Mouse (Mus musculus): Measurements from ENCODE around the gene Brap. TPM values are rescaled to one million over a fixed set of nuclear protein-coding genes. Genes with fewer than 3 reads are reported as not detected.
"Not testable (repeated sequence)": the region's sequence is repeated elsewhere in the genome, so short reads cannot be mapped to it uniquely, and the experiment has no call there.

Brap gene
- polyA plus RNA-seq (2012; ENCODE audit: insufficient read depth, insufficient read length, missing spikeins): 32.3 and 50.9 TPM in 2 replicates

GRCm38 (mm10) chr5:121660059-121660896 lies at the start of gene Brap, which contains the start of gene Acad10:
Gene Brap (plus strand): TSS chr5:121660563.
Gene Acad10 (minus strand): TSS chr5:121660514.
- peaks cover 11% of the 10 kb centered on the region; the same call in 1 of the 2 replicates for H3K4me1 ChIP-seq (ENCODE audit: control insufficient read depth, insufficient read depth, insufficient read length, low read length)
- peak within 1 kb of the TSS; percentile 90 for H3K4me3 ChIP-seq (ENCODE audit: insufficient read depth, low read depth, low read length)
- H3K27ac ChIP-seq (replicated peaks; ENCODE audit: low read depth, low read length): peak within 1 kb of the TSS; percentile 84

GRCm38 (mm10) chr5:121612036-121612435 lies 48.3 kb upstream of the Brap start:
- no peaks in the 10 kb centered on the region for H3K4me1 ChIP-seq (ENCODE audit: control insufficient read depth, insufficient read depth, insufficient read length, low read length)
- no peak overlapping the region for H3K4me3 ChIP-seq (ENCODE audit: insufficient read depth, low read depth, low read length)
- H3K27ac ChIP-seq (replicated peaks; ENCODE audit: low read depth, low read length): no peak overlapping the region

- H3K4me1 ChIP-seq (ENCODE audit: control insufficient read depth, insufficient read depth, insufficient read length, low read length); H3K4me3 ChIP-seq (ENCODE audit: insufficient read depth, low read depth, low read length): not testable (repeated sequence)
- H3K27ac ChIP-seq (replicated peaks; ENCODE audit: low read depth, low read length): 0 out of 2 replicates have a peak overlapping the region, but pooled peaks have one; percentile 12
Observed at GRCm38 (mm10) chr5:121614921-121615320, 45.4 kb upstream of the Brap start.

GRCm38 (mm10) chr5:121618592-121619513 lies 41.5 kb upstream of the Brap start, which contains the start of gene Acad12:
Gene Acad12 (minus strand): TSS chr5:121618938.
- Histone ChIP-seq H3K4me1 (ENCODE audit: control insufficient read depth, insufficient read depth, insufficient read length, low read length) (0 out of 2 replicates have a peak, but pooled peaks cover 3% of the 10 kb centered on the region), H3K4me3 (ENCODE audit: insufficient read depth, low read depth, low read length) (peak within 1 kb of the TSS; percentile 93), H3K27ac (replicated peaks; ENCODE audit: low read depth, low read length) (peak within 1 kb of the TSS; percentile 97)

- Histone ChIP-seq H3K27ac (replicated peaks; ENCODE audit: low read depth, low read length) (no peak overlapping the region), H3K4me1 (ENCODE audit: control insufficient read depth, insufficient read depth, insufficient read length, low read length) (0 out of 2 replicates have a peak, but pooled peaks cover 3% of the 10 kb centered on the region), H3K4me3 (ENCODE audit: insufficient read depth, low read depth, low read length) (no peak overlapping the region)
Observed at GRCm38 (mm10) chr5:121621102-121621501, 39.3 kb upstream of the Brap start.

- Histone ChIP-seq H3K4me1 (ENCODE audit: control insufficient read depth, insufficient read depth, insufficient read length, low read length) (0 out of 2 replicates have a peak, but pooled peaks cover 3% of the 10 kb centered on the region), H3K4me3 (ENCODE audit: insufficient read depth, low read depth, low read length) (no peak overlapping the region), H3K27ac (replicated peaks; ENCODE audit: low read depth, low read length) (no peak overlapping the region)
Observed at GRCm38 (mm10) chr5:121623241-121623640, 37.1 kb upstream of the Brap start.

GRCm38 (mm10) chr5:121627871-121628270 lies 32.5 kb upstream of the Brap start:
- H3K4me3 ChIP-seq (ENCODE audit: insufficient read depth, low read depth, low read length): no peak overlapping the region
- H3K4me1 ChIP-seq (ENCODE audit: control insufficient read depth, insufficient read depth, insufficient read length, low read length): no peaks in the 10 kb centered on the region
- no peak overlapping the region for H3K27ac ChIP-seq (replicated peaks; ENCODE audit: low read depth, low read length)

- not testable (repeated sequence) for H3K4me1 ChIP-seq (ENCODE audit: control insufficient read depth, insufficient read depth, insufficient read length, low read length); H3K4me3 ChIP-seq (ENCODE audit: insufficient read depth, low read depth, low read length); H3K27ac ChIP-seq (replicated peaks; ENCODE audit: low read depth, low read length)
Observed at GRCm38 (mm10) chr5:121631106-121631647, 29.2 kb upstream of the Brap start.

GRCm38 (mm10) chr5:121632804-121633203 lies 27.6 kb upstream of the Brap start:
- no peaks in the 10 kb centered on the region for H3K4me1 ChIP-seq (ENCODE audit: control insufficient read depth, insufficient read depth, insufficient read length, low read length)
- no peak overlapping the region for H3K4me3 ChIP-seq (ENCODE audit: insufficient read depth, low read depth, low read length)
- H3K27ac ChIP-seq (replicated peaks; ENCODE audit: low read depth, low read length): no peak overlapping the region

- no peak overlapping the region for H3K27ac ChIP-seq (replicated peaks; ENCODE audit: low read depth, low read length)
- H3K4me3 ChIP-seq (ENCODE audit: insufficient read depth, low read depth, low read length): no peak overlapping the region
- H3K4me1 ChIP-seq (ENCODE audit: control insufficient read depth, insufficient read depth, insufficient read length, low read length): no peaks in the 10 kb centered on the region
Observed at GRCm38 (mm10) chr5:121634668-121635067, 25.7 kb upstream of the Brap start.

GRCm38 (mm10) chr5:121637296-121637695 lies 23.1 kb upstream of the Brap start:
- H3K4me1 ChIP-seq (ENCODE audit: control insufficient read depth, insufficient read depth, insufficient read length, low read length): no peaks in the 10 kb centered on the region
- no peak overlapping the region for H3K4me3 ChIP-seq (ENCODE audit: insufficient read depth, low read depth, low read length)
- H3K27ac ChIP-seq (replicated peaks; ENCODE audit: low read depth, low read length): no peak overlapping the region

GRCm38 (mm10) chr5:121639601-121640000 lies 20.8 kb upstream of the Brap start:
- H3K4me1 ChIP-seq (ENCODE audit: control insufficient read depth, insufficient read depth, insufficient read length, low read length): no peaks in the 10 kb centered on the region
- no peak overlapping the region for H3K27ac ChIP-seq (replicated peaks; ENCODE audit: low read depth, low read length)
- no peak overlapping the region for H3K4me3 ChIP-seq (ENCODE audit: insufficient read depth, low read depth, low read length)

GRCm38 (mm10) chr5:121649134-121649533 lies 11.2 kb upstream of the Brap start:
- Histone ChIP-seq H3K4me3 (ENCODE audit: insufficient read depth, low read depth, low read length) (no peak overlapping the region), H3K27ac (replicated peaks; ENCODE audit: low read depth, low read length) (no peak overlapping the region), H3K4me1 (ENCODE audit: control insufficient read depth, insufficient read depth, insufficient read length, low read length) (no peaks in the 10 kb centered on the region)

- Histone ChIP-seq H3K4me1 (ENCODE audit: control insufficient read depth, insufficient read depth, insufficient read length, low read length) (no peaks in the 10 kb centered on the region), H3K4me3 (ENCODE audit: insufficient read depth, low read depth, low read length) (no peak overlapping the region), H3K27ac (replicated peaks; ENCODE audit: low read depth, low read length) (no peak overlapping the region)
Observed at GRCm38 (mm10) chr5:121654526-121654925, 5.8 kb upstream of the Brap start.

- not testable (repeated sequence) for H3K27ac ChIP-seq (replicated peaks; ENCODE audit: low read depth, low read length); H3K4me1 ChIP-seq (ENCODE audit: control insufficient read depth, insufficient read depth, insufficient read length, low read length); H3K4me3 ChIP-seq (ENCODE audit: insufficient read depth, low read depth, low read length)
Observed at GRCm38 (mm10) chr5:121656866-121657265, 3.5 kb upstream of the Brap start.
